Mouse (Mus musculus): Measurements from ENCODE around the gene Tnpo2. TPM values are rescaled to one million over a fixed set of nuclear protein-coding genes. Genes with fewer than 3 reads are reported as not detected.

The Tnpo2 gene
- total and polyA plus RNA-seq, 3 experiments = 26.8 to 28.4 (median 26.8) TPM

DNA sequence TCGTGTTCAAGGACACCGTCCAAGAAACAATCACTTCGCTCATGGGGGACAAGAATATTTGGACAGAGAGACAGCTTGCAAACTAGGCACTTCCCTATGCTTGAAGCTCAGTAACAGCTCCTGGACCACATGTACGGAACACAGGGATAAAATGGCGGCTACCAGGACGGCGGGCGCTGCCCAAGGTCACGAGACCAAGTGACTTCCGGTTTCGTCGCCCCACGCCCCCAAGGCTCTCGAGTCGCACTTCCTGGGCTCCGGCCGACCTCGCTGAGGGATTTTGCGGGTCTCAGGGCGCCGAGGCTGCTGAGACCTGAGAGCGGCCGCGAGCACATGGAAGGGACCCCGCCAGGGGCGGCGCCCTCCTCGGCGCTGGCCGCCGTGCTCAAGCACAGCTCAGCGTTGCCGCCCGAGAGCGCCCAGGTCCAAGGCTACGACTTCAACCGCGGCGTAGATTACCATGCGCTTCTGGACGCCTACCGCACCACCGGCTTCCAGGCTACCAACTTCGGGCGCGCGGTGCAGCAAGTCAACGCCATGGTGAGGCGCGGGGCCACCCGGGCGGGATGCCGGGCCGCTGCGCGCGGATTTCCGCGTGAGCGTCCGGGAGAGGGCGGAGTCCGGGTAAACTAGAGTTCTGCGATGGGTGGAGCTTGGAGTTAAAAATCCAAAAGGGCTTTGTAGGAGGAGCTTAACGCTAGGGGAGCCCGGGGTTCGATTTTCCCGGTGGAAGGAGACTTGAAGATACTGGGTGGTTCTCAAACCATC lies 35.0 kb downstream of the Tnpo2 start, which contains the start of gene Dhps:
Gene Dhps (plus strand): TSS at position 244 of the 768 bp plus-strand sequence.
- Histone ChIP-seq H3K4me1 (ENCODE audit: control insufficient read depth, insufficient read depth, low read length) (peaks cover 5% of the 10 kb centered on the region), H3K79me2 (replicated peaks; ENCODE audit: control insufficient read depth, insufficient read depth, low read length) (no peaks in the 10 kb centered on the region), H3K9ac (ENCODE audit: low read depth, low read length) (peak within 1 kb of the TSS; percentile 95), H3K36me3 (ENCODE audit: control insufficient read depth, insufficient read depth, low read length) (no peaks in the 10 kb centered on the region), H3K27ac (peak within 1 kb of the TSS; percentile 97), H3K27me3 (ENCODE audit: control insufficient read depth, insufficient read depth, low read length) (no peaks in the 10 kb centered on the region), H3K4me3 (peak within 1 kb of the TSS; percentile 95)
- WGBS = under 1% methylated on average over 68 of the region's 68 CpGs
- intact Hi-C loops (cut with DNase I) = loop anchor here (1.0 to 10.0 kb wide), 4 partner anchors 11 to 483 kb away; partner anchors contain the start of genes 4921524J17Rik, Dnaja2, Fbxw9 and Tnpo2
- DNase-seq = peak; percentile 90 to 92
- peak; percentile 78 for TF ChIP-seq POLR2A (IDR thresholded peaks at IDR 0.05; ENCODE audit: insufficient read depth, low read depth, low read length)
- TF ChIP-seq CTCF (IDR thresholded peaks at IDR 0.05) = peak; percentile 34; the same call in 1 of the 2 replicates
- peak; percentile 61; the same call in 1 of the 2 replicates for TF ChIP-seq EP300 (IDR thresholded peaks at IDR 0.05; ENCODE audit: insufficient read depth, low read depth, low read length)

DNA sequence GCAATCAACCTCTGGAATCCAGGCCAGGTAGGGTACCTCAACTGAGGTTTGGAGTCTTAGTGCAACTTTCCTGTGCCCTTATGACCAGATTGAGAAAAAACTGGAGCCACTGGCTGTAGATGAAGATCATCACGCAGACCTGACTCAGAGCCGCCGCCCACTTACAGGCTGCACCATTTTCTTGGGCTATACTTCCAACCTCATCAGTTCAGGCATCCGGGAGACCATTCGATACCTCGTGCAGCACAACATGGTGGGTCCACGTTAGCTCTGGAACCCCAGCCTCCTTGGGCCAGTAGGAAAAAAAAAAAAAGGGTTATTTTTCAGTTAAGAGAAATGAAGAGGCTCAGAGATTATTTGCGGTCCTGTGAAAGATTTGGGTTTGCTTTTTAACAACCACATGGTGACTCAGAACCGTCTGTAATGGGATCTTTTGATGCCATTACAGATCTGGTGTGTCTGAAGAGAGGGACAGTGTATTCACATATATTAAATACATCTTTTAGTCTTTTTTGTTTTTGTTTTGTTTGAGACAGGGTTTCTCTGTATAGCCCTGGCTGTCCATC lies 35.7 kb downstream of the Tnpo2 start:
- H3K27me3 ChIP-seq (ENCODE audit: control insufficient read depth, insufficient read depth, low read length) = no peaks in the 10 kb centered on the region
- TF ChIP-seq EP300 (IDR thresholded peaks at IDR 0.05; ENCODE audit: insufficient read depth, low read depth, low read length) = no peak
- H3K79me2 ChIP-seq (replicated peaks; ENCODE audit: control insufficient read depth, insufficient read depth, low read length) = no peaks in the 10 kb centered on the region
- WGBS = 32% methylated on average over 9 of the region's 9 CpGs
- no peaks in the 10 kb centered on the region for H3K36me3 ChIP-seq (ENCODE audit: control insufficient read depth, insufficient read depth, low read length)
- intact Hi-C loops (cut with DNase I) = loop anchor here (5.0 to 10.0 kb wide), 3 partner anchors 35 to 482 kb away; partner anchors contain the start of genes 4921524J17Rik, Dnaja2 and Tnpo2
- H3K9ac ChIP-seq (ENCODE audit: low read depth, low read length) = peak overlapping the region; percentile 61
- H3K27ac ChIP-seq = peak overlapping the region; percentile 97
- DNase-seq = no peak
- peaks cover 6% of the 10 kb centered on the region for H3K4me1 ChIP-seq (ENCODE audit: control insufficient read depth, insufficient read depth, low read length)
- peak overlapping the region; percentile 95 for H3K4me3 ChIP-seq

DNA sequence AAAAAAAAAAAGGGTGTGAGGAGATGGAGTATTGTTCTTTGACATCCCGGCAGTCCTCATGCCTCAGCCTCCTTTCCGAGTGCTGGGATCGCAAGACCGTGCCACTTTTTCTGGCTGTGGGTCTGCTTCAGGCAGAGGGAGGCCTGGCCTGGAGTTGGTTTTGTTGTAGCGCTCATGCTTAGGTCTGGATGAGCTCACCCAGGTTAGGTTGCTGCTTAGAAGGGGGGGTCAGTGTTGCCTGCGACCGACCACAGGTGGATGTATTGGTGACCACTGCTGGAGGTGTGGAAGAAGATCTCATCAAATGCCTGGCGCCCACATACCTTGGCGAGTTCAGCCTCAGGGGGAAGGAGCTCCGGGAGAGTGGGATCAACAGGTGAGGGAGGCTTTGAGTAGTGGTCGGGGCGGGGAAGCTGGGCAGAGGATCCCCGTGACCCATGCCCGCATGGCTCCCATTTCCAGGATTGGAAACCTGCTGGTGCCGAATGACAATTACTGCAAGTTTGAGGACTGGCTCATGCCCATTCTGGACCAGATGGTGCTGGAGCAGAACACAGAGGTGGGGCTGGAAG lies 36.4 kb downstream of the Tnpo2 start:
- no peaks in the 10 kb centered on the region for H3K79me2 ChIP-seq (replicated peaks; ENCODE audit: control insufficient read depth, insufficient read depth, low read length)
- peaks cover 6% of the 10 kb centered on the region for H3K4me1 ChIP-seq (ENCODE audit: control insufficient read depth, insufficient read depth, low read length)
- H3K27ac ChIP-seq = no peak overlapping the region
- TF ChIP-seq EP300 (IDR thresholded peaks at IDR 0.05; ENCODE audit: insufficient read depth, low read depth, low read length) (no peak), CTCF (IDR thresholded peaks at IDR 0.05) (no peak), POLR2A (IDR thresholded peaks at IDR 0.05; ENCODE audit: insufficient read depth, low read depth, low read length) (no peak)
- intact Hi-C loops (cut with DNase I) = loop anchor here (5.0 to 10.0 kb wide), 3 partner anchors 36 to 482 kb away; partner anchors contain the start of genes 4921524J17Rik, Dnaja2 and Tnpo2
- no peak for DNase-seq
- H3K9ac ChIP-seq (ENCODE audit: low read depth, low read length) = no peak overlapping the region
- WGBS = 86% methylated on average over 15 of the region's 15 CpGs
- no peak overlapping the region for H3K4me3 ChIP-seq
- no peaks in the 10 kb centered on the region for H3K27me3 ChIP-seq (ENCODE audit: control insufficient read depth, insufficient read depth, low read length)
- H3K36me3 ChIP-seq (ENCODE audit: control insufficient read depth, insufficient read depth, low read length) = no peaks in the 10 kb centered on the region

DNA sequence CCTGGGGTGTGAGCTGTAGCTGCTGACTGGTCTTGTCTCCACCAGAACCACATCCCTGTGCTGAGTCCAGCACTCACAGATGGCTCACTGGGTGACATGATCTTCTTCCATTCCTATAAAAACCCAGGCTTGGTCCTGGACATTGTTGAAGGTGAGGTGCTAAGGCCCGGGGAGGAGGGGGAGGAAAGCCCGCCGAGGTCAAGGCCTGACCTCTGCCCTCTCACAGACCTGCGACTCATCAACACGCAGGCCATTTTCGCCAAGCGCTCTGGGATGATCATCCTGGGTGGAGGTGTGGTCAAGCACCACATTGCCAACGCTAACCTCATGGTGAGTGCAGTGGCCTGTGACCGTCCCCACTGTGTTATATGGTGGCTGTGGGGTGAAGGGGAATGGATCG lies 37.5 kb downstream of the Tnpo2 start:
- H3K36me3 ChIP-seq (ENCODE audit: control insufficient read depth, insufficient read depth, low read length) = no peaks in the 10 kb centered on the region
- 79% methylated on average over 10 of the region's 10 CpGs for WGBS
- intact Hi-C loops (cut with DNase I) = loop anchor here (5.0 to 10.0 kb wide), 3 partner anchors 37 to 481 kb away; partner anchors contain the start of genes 4921524J17Rik, Dnaja2 and Tnpo2

DNA sequence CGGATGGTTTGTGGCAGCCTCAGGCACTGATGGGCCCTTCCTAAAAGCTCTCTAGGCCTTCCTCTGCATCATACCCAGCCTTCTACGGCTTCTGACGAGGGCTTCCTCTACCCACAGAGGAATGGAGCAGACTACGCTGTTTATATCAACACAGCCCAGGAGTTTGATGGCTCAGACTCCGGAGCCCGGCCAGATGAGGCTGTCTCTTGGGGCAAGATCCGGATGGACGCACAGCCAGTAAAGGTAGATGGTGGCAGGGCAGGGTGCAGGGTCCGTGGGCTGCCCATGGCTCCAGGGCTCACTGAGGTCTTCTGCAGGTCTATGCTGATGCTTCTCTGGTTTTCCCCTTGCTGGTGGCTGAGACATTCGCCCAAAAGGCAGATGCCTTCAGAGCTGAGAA lies 37.9 kb downstream of the Tnpo2 start:
- H3K4me3 ChIP-seq = no peak overlapping the region
- TF ChIP-seq EP300 (IDR thresholded peaks at IDR 0.05; ENCODE audit: insufficient read depth, low read depth, low read length) (no peak), POLR2A (IDR thresholded peaks at IDR 0.05; ENCODE audit: insufficient read depth, low read depth, low read length) (no peak)
- no peaks in the 10 kb centered on the region for H3K36me3 ChIP-seq (ENCODE audit: control insufficient read depth, insufficient read depth, low read length)
- no peak for DNase-seq
- WGBS = 93% methylated on average over 10 of the region's 10 CpGs
- no peak overlapping the region for H3K9ac ChIP-seq (ENCODE audit: low read depth, low read length)
- H3K79me2 ChIP-seq (replicated peaks; ENCODE audit: control insufficient read depth, insufficient read depth, low read length) = no peaks in the 10 kb centered on the region
- H3K27ac ChIP-seq = no peak overlapping the region
- H3K4me1 ChIP-seq (ENCODE audit: control insufficient read depth, insufficient read depth, low read length) = peaks cover 6% of the 10 kb centered on the region
- H3K27me3 ChIP-seq (ENCODE audit: control insufficient read depth, insufficient read depth, low read length) = no peaks in the 10 kb centered on the region
- intact Hi-C loops (cut with DNase I) = loop anchor here (5.0 to 10.0 kb wide), 3 partner anchors 37 to 480 kb away; partner anchors contain the start of genes 4921524J17Rik, Dnaja2 and Tnpo2

More for the DNA sequence above, 37.5 kb downstream of the Tnpo2 start:
- no peaks in the 10 kb centered on the region for H3K27me3 ChIP-seq (ENCODE audit: control insufficient read depth, insufficient read depth, low read length)
- TF ChIP-seq POLR2A (IDR thresholded peaks at IDR 0.05; ENCODE audit: insufficient read depth, low read depth, low read length) (no peak), CTCF (IDR thresholded peaks at IDR 0.05) (no peak), EP300 (IDR thresholded peaks at IDR 0.05; ENCODE audit: insufficient read depth, low read depth, low read length) (no peak)
- no peak overlapping the region for H3K27ac ChIP-seq
- H3K79me2 ChIP-seq (replicated peaks; ENCODE audit: control insufficient read depth, insufficient read depth, low read length) = no peaks in the 10 kb centered on the region
- DNase-seq = no peak
- H3K4me1 ChIP-seq (ENCODE audit: control insufficient read depth, insufficient read depth, low read length) = peaks cover 6% of the 10 kb centered on the region
- no peak overlapping the region for H3K9ac ChIP-seq (ENCODE audit: low read depth, low read length)
- no peak overlapping the region for H3K4me3 ChIP-seq

All from heart, adult 2 months (tissue).